Mouse (Mus musculus): ENCODE data around the gene Hes3. TPM values are rescaled to one million over a fixed set of nuclear protein-coding genes. Genes with fewer than 3 reads are reported as not detected.

Gene Hes3
- polyA plus RNA-seq, 2 experiments, result 0.03 TPM; not detected in 1

GRCm38 (mm10) chr4:152315498-152316213, 24.2 kb upstream of the Hes3 start:
- under 1% methylated on average over 43 of the region's 43 CpGs for WGBS
- H3K27me3 ChIP-seq (ENCODE audit: control insufficient read depth, insufficient read depth, low read length), result peaks cover 76% of the 10 kb centered on the region
- TF ChIP-seq POLR2A (IDR thresholded peaks at IDR 0.05; ENCODE audit: borderline replicate concordance, extremely low read depth, insufficient read depth, insufficient read length), result no peak
- H3K4me2 ChIP-seq (replicated peaks; ENCODE audit: low read depth, low read length, severe bottlenecking), result peak overlapping the region; percentile 45
- H3K4me3 ChIP-seq (replicated peaks; ENCODE audit: low read length), result peak overlapping the region; percentile 26
- H3K36me3 ChIP-seq (ENCODE audit: control insufficient read depth, insufficient read depth, low read length), result no peaks in the 10 kb centered on the region
- DNase-seq (ENCODE audit: low spot score) (no peak), ATAC-seq (ENCODE audit: low FRiP score, low read depth) (no peak)
- no peak overlapping the region for H3K27ac ChIP-seq (replicated peaks; ENCODE audit: low read depth, low read length)
- peaks cover 9% of the 10 kb centered on the region for H3K4me1 ChIP-seq (ENCODE audit: control insufficient read depth, insufficient read depth, low read length)
- no peaks in the 10 kb centered on the region for H3K9me3 ChIP-seq (ENCODE audit: control insufficient read depth, low read length)
- no peak overlapping the region for H3K9ac ChIP-seq (ENCODE audit: low read depth, low read length, severe bottlenecking)

GRCm38 (mm10) chr4:152313934-152314333, 22.5 kb upstream of the Hes3 start:
- no peak for TF ChIP-seq POLR2A (IDR thresholded peaks at IDR 0.05; ENCODE audit: borderline replicate concordance, extremely low read depth, insufficient read depth, insufficient read length)
- Histone ChIP-seq H3K36me3 (ENCODE audit: control insufficient read depth, insufficient read depth, low read length) (no peaks in the 10 kb centered on the region), H3K4me3 (replicated peaks; ENCODE audit: low read length) (no peak overlapping the region), H3K9ac (ENCODE audit: low read depth, low read length, severe bottlenecking) (no peak overlapping the region), H3K27ac (replicated peaks; ENCODE audit: low read depth, low read length) (no peak overlapping the region), H3K4me1 (ENCODE audit: control insufficient read depth, insufficient read depth, low read length) (peaks cover 9% of the 10 kb centered on the region), H3K9me3 (ENCODE audit: control insufficient read depth, low read length) (no peaks in the 10 kb centered on the region), H3K4me2 (replicated peaks; ENCODE audit: low read depth, low read length, severe bottlenecking) (no peak overlapping the region; the same call in 1 of the 2 replicates), H3K27me3 (ENCODE audit: control insufficient read depth, insufficient read depth, low read length) (peaks cover 77% of the 10 kb centered on the region)
- DNase-seq (ENCODE audit: low spot score) (no peak), ATAC-seq (ENCODE audit: low FRiP score, low read depth) (no peak)

GRCm38 (mm10) chr4:152313211-152313632, 21.8 kb upstream of the Hes3 start:
- Histone ChIP-seq H3K4me2 (replicated peaks; ENCODE audit: low read depth, low read length, severe bottlenecking) (peak overlapping the region; percentile 53), H3K27ac (replicated peaks; ENCODE audit: low read depth, low read length) (no peak overlapping the region), H3K27me3 (ENCODE audit: control insufficient read depth, insufficient read depth, low read length) (peaks cover 73% of the 10 kb centered on the region), H3K9ac (ENCODE audit: low read depth, low read length, severe bottlenecking) (no peak overlapping the region; the same call in 1 of the 2 replicates), H3K9me3 (ENCODE audit: control insufficient read depth, low read length) (no peaks in the 10 kb centered on the region), H3K4me1 (ENCODE audit: control insufficient read depth, insufficient read depth, low read length) (peaks cover 9% of the 10 kb centered on the region), H3K36me3 (ENCODE audit: control insufficient read depth, insufficient read depth, low read length) (no peaks in the 10 kb centered on the region), H3K4me3 (replicated peaks; ENCODE audit: low read length) (peak overlapping the region; percentile 31)
- DNase-seq (ENCODE audit: low spot score), result no peak
- under 1% methylated on average over 25 of the region's 29 CpGs for WGBS
- ATAC-seq (ENCODE audit: low FRiP score, low read depth), result no peak
- no peak for TF ChIP-seq POLR2A (IDR thresholded peaks at IDR 0.05; ENCODE audit: borderline replicate concordance, extremely low read depth, insufficient read depth, insufficient read length)

- no peak overlapping the region for H3K4me2 ChIP-seq (replicated peaks; ENCODE audit: low read depth, low read length, severe bottlenecking)
- H3K27ac ChIP-seq (replicated peaks; ENCODE audit: low read depth, low read length), result no peak overlapping the region
- H3K36me3 ChIP-seq (ENCODE audit: control insufficient read depth, insufficient read depth, low read length), result no peaks in the 10 kb centered on the region
- H3K4me1 ChIP-seq (ENCODE audit: control insufficient read depth, insufficient read depth, low read length), result peaks cover 9% of the 10 kb centered on the region
- no peak for TF ChIP-seq POLR2A (IDR thresholded peaks at IDR 0.05; ENCODE audit: borderline replicate concordance, extremely low read depth, insufficient read depth, insufficient read length)
- no peak overlapping the region for H3K4me3 ChIP-seq (replicated peaks; ENCODE audit: low read length)
- peaks cover 62% of the 10 kb centered on the region for H3K27me3 ChIP-seq (ENCODE audit: control insufficient read depth, insufficient read depth, low read length)
- no peaks in the 10 kb centered on the region for H3K9me3 ChIP-seq (ENCODE audit: control insufficient read depth, low read length)
- WGBS, result 3% methylated on average over 14 of the region's 14 CpGs
- H3K9ac ChIP-seq (ENCODE audit: low read depth, low read length, severe bottlenecking), result no peak overlapping the region
- no peak for DNase-seq (ENCODE audit: low spot score)
- ATAC-seq (ENCODE audit: low FRiP score, low read depth), result no peak
Measured at GRCm38 (mm10) chr4:152312186-152312585, 20.7 kb upstream of the Hes3 start.

GRCm38 (mm10) chr4:152307542-152307941, 16.1 kb upstream of the Hes3 start:
- no peak overlapping the region for H3K4me3 ChIP-seq (replicated peaks; ENCODE audit: low read length)
- DNase-seq (ENCODE audit: low spot score) (no peak), ATAC-seq (ENCODE audit: low FRiP score, low read depth) (no peak)
- H3K27ac ChIP-seq (replicated peaks; ENCODE audit: low read depth, low read length), result no peak overlapping the region
- 85% methylated on average over 9 of the region's 9 CpGs for WGBS
- H3K27me3 ChIP-seq (ENCODE audit: control insufficient read depth, insufficient read depth, low read length), result peaks cover 16% of the 10 kb centered on the region
- peaks cover 28% of the 10 kb centered on the region for H3K36me3 ChIP-seq (ENCODE audit: control insufficient read depth, insufficient read depth, low read length)
- H3K4me1 ChIP-seq (ENCODE audit: control insufficient read depth, insufficient read depth, low read length), result no peaks in the 10 kb centered on the region
- TF ChIP-seq POLR2A (IDR thresholded peaks at IDR 0.05; ENCODE audit: borderline replicate concordance, extremely low read depth, insufficient read depth, insufficient read length), result no peak
- H3K9ac ChIP-seq (ENCODE audit: low read depth, low read length, severe bottlenecking), result no peak overlapping the region
- no peak overlapping the region for H3K4me2 ChIP-seq (replicated peaks; ENCODE audit: low read depth, low read length, severe bottlenecking)
- no peaks in the 10 kb centered on the region for H3K9me3 ChIP-seq (ENCODE audit: control insufficient read depth, low read length)

Measured in limb, embryonic 14.5 days (tissue).